Mouse (Mus musculus) heart, adult 8-10 months (tissue): ENCODE results near the gene Tmem62. TPM values are rescaled to one million over a fixed set of nuclear protein-coding genes. Genes with fewer than 3 reads are reported as not detected.
"Not testable (repeated sequence)": the region's sequence is repeated elsewhere in the genome, so short reads cannot be mapped to it uniquely, and the experiment has no call there.

Experiments used
- DNase-seq: peaks from one replicate; pipeline ENCODE4 v3.0.0; 2022; ENCODE audit warnings: low spot score
- total RNA-seq, 4 experiments: library from RNA; stranded (reverse); gene quantifications; 2 replicates each; pipeline ENCODE4 v1.2.4; 2022

Tmem62 gene
- 1 to 10 TPM; 3.7 to 4.7 (median 4.0) TPM for total RNA-seq

DNA sequence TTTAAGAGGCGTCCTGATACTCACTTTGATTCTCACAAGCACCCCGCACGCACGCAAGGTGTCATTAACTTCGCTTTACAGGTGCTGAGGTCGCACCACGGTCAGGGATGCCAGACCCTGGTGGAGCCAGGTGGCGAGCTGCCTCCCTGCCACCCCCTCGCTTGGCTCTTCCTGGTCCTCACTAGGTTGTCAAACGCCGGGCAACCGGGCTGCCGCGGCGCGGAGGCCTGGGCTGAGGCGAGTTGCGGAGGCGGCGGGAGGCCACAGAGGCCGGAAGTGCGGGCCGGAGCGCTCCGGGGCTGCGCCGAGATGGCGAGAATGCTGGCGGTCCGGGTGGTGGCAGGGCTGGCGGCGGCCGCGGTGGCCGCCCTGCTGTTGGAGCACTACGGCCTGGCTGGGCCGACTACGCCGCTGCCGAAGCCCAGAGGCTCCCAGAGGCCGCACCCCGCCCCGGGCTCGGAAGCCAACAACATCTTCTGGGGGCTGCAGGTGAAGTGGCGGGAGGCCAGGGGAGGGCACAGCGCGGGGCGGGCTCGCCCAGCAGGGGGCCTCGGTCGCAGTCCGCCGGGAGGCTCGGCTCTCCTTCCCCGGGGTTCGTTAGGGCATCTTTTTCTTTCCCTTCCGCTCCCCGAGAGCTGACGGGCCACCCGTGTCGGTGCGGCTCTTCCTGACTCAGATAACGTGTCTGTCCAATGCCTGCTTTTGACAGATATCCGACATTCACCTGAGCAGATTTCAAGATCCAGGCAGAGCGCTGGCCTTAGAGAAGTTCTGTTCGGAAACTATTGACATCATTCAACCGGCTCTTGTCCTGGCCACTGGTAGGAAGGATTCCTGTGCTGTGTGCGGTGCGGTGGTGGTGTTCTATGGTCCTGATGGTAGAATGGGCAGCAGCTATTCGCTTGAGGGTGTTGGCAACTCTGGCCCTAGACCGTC, at the start of gene Tmem62:
Tmem62 (plus strand) TSS at position 28 of the 936 bp plus-strand sequence.
- DNase-seq, result peak; percentile 44

DNA sequence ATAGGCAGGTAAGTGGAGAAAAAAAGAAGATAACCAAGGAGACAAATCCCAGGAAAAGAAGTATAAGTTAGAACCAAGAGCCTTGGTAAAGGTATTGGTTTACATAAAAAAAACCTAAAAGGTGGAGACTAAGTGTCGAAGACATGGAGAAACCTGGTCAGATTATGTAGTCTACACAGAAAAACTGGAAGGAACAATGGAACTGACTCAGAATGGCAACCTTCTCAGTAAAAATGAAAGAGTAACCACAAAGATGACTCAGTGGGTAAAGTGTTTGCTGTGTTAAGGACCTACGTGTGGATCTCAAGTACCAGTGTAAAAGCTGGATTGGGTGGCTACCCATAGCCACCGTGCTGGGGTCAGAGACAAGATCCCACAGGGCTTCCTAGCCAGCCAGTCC, 43.8 kb upstream of the Tmem62 start:
- no peak for DNase-seq

DNA sequence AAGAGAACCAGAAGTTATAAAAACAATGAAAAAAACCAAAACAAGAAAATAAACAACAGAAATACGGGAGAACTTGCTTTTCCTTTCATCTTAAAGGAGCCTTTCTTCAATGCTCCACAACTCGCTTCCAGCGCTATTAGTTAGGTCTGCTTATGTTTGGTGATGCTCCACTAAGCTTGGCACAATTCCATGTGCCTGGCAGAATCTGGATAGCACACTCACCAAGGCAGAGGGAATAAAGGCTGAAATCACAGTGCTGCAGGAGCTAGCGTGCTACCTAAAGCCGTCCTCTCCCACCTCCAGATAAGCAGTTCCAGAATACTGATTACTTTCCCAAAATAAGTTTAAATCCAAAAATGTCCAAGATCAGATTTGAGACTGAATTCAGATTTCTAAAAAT, 25.6 kb upstream of the Tmem62 start:
- DNase-seq, result no peak

DNA sequence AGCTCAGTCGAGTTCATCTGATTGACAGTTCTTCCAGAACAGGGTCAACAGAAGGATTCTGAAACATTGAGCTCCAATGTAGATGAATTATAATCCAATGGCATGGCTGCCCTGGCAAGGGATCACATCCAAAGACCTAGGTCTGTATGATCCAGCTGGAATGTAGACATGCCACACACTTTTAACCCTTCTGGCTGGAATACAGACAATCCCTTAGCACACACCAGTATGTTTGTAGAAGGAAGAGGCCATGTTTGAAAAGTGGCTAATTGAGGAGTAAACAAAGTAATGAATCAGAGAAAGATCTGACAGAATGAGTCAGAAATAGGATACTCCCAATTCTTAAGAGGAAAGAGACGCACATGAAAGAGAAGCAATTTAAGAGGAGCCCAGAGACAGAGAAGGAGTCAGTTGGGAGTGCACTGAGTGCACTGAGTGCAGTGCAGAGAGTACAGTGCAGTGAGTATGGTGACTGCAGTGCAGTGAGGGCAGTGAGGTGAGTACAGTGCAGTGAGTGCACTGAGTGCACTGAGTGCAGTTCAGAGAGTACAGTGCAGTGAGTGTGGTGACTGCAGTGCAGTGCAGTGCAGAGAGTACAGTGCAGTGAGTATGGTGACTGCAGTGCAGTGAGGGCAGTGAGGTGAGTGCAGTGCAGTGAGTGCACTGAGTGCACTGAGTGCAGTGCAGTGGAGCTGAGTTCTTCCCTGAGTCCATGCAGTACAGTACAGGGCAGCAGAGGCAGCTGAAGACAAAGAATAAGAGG, 24.5 kb upstream of the Tmem62 start:
- DNase-seq, result no peak

GRCm38 (mm10) chr2:120959363-120959762, 17.5 kb upstream of the Tmem62 start:
- no peak for DNase-seq

- no peak for DNase-seq
These were observed 17.0 kb upstream of the Tmem62 start for GRCm38 (mm10) chr2:120959827-120960226.

GRCm38 (mm10) chr2:120960261-120960660, 16.6 kb upstream of the Tmem62 start:
- no peak for DNase-seq

GRCm38 (mm10) chr2:120963110-120963509, 13.7 kb upstream of the Tmem62 start:
- no peak for DNase-seq

GRCm38 (mm10) chr2:120965486-120965885, 11.3 kb upstream of the Tmem62 start:
- DNase-seq, result no peak

DNA sequence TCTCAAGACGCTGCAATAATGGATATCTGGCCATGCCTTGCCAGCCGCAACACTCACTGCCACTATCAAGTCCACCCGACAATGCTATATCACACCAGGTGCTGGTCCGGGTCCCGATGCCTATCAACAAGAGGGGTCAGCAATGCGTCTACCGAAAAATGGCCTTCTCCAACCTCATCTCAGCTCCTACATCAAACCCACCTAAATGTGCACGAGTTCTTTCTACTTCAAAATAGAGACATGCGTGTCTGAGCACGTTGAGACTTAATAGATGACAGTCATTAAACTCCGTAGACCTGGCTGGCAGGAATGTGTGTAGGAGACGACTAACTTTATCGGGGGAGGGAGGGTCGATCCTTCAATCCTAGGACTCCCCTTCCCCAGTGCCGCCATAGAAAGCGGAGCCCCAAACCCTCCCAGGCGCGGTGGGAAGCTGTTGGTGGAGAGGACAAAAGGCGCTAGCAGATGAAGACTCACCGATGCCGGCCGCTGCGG, 6.7 kb upstream of the Tmem62 start:
- DNase-seq, result no peak

DNA sequence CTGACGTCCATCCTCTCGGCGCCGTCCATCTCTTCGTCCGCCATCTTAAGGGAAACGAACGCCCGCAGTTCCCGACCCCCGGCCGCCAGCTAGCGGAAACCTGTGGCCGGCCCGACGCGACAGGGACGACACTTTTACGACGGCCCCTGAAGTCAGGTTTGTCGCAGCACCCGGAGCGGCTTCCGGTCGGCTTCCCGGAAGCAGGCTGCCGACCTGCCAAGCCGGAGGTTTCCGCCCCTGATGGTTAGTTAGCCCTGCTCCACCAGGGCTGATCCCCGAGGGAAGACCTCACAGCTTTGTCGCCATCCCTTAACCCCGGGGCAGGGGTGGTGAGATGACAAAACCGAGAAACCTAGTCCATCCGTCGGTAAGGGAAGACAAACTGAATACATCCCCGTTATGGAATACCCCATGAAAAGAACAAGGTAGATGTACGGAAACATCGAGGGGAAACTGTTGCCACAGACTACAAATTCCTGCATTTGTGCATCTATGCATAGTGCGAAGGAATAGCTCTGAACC, 6.2 kb upstream of the Tmem62 start, which contains the start of gene Ubr1:
Ubr1 (minus strand) TSS at position 157 of the 522 bp plus-strand sequence.
- peak; percentile 89 for DNase-seq

DNA sequence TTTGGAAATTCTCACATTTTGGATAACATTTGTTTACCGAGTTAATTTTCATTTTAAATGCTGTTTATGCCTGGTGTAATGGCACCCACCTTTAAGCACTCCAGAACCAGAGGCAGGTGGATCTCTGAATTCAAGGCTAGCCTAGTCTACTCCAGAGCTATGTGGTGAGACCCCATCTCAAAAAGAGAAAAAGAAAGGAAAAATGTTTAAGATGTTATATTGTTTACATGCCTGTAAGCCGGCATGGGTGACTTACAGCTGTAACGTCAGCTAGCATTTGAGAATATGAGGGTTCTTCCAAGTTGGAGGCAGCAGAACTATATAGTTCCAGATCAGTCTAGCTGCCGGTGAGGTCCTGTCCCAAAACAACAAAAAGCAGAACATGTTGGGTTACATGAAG, 5.1 kb upstream of the Tmem62 start:
- no peak for DNase-seq

DNA sequence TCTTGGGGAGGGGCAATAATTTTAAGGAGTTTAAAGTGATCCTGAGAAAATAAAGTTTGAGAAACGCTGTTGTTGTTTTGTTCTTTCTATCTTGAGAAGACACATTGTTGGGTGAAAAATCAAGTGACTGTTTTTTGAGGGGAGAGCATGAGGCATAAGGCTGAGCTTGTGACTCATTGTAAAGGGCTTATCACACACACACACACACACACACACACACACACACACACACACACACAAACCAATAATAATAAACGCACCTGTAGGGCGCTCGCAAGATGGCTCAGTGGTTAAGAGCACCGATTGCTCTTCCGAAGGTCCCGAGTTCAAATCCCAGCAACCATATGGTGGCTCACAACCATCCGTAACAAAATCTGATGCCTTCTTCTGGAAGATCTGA, 4.6 kb upstream of the Tmem62 start:
- not testable (repeated sequence) for DNase-seq

DNA sequence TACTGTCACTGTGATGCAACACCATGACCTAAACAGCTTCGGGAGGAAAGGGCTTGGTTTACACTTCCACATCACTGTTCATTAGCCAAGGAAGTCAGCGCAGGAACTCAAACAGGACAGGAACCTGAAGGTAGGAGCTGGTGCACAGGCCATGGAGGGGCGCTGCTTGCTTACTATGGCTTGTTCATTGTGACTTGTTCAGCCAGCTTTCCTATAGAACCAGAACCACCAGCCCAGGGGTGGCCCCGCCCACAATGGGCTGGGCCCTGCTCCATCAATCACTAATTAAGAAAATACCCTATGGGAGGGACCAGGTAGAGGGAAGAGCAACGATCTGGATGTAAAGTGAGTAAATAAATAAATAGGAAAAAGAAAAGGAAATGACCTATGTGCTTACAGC, 3.9 kb upstream of the Tmem62 start:
- DNase-seq, result no peak

- DNase-seq, result no peak
These were observed 509 bp upstream of the Tmem62 start for GRCm38 (mm10) chr2:120976308-120976707.

GRCm38 (mm10) chr2:120977926-120978692, 1.3 kb downstream of the Tmem62 start:
- DNase-seq, result no peak

- no peak for DNase-seq
These were observed 1.8 kb downstream of the Tmem62 start for GRCm38 (mm10) chr2:120978693-120979037.

- DNase-seq, result no peak
These were observed 3.0 kb downstream of the Tmem62 start for GRCm38 (mm10) chr2:120979819-120980218.

GRCm38 (mm10) chr2:120980861-120981260, 4.0 kb downstream of the Tmem62 start:
- DNase-seq, result no peak

DNA sequence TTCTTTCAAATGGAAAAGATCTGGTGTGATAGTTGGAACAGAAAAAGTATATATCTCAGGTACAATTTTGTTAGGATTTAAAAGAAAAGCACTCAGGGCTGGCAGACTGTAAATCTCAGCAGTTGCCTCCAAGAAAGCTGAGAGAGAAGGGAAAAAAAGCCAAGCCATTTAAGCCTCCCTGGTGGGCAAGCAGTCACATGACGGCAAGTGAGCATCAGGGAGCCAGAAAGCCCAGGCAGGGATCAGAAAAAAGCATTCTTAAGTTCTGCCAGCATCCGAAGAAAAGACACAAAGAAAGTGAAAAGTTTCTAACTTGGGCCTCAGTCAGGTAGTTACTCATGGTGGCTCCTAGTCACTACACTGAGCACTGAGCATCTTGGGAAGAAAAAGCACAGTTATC, 6.8 kb downstream of the Tmem62 start:
- DNase-seq, result no peak

- DNase-seq, result no peak
These were observed 8.4 kb downstream of the Tmem62 start for GRCm38 (mm10) chr2:120985241-120985640.

DNA sequence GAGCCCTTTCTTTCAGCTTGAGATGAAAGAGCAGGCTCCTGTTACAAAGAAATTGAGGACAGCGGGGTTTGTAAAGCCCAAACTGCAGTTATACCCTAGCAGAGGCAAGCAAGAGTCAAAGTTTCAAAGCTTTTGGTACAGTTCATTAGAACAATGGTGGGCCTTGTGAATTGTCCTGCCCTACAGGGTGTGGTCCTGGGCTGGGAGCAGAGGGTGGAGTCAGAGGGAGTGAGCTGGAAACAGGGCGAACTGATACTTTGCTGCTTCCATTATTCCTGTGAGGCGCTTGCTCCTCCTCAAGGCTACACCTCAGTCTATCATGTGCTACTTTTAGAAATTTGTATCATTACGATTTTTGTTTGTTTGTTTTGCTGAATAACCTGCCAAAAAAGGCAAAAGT, 14.4 kb downstream of the Tmem62 start:
- DNase-seq, result no peak
